In the genomic region with DNA sequence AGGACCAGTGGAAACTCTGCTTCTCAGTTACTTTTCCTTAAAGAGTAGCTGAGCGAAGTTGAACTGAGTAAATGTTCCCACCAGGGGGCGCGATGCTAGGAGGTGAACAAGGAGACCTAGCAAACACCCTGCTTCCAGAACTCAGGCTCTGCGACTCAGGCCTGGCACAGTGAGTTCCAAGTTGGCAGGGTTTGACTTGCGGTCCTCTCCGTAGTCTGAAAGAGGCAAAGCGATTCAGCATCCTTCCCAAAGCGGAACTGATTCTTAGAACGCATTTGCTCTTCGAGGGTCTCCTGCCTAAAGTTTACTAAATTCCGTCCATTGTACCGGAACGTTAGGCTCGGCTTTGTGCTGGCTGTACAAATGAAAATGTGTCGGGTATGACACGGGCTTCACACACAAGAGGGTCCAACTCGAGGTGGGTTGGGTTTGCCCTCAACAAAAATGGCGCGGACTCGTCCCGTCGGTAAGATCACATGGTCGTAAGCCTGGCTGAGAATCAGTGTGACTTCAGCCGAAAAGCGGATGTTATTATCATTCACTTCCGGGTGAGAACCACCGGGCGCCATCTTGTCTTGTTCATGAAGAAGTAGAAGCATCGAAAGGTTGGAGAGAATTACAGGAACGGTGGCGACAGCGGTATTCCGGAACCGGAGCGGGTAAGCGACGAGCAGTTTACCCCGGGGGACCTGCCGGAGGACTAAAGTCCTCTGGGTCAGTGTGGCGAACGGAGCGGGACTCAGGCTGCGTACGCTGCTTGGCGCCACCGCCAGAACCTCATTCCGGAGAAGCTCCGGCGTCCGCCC, we compare ENCODE assay signal across 8 mouse cellular contexts. TPM values are rescaled to one million over a fixed set of nuclear protein-coding genes. Genes with fewer than 3 reads are reported as not detected.
DNase-seq lines count a peak whose midpoint lies in the region; ATAC-seq lines count a peak whose summit lies in the region.

A gene (plus strand): TSS at position 103 of the 806 bp plus-strand sequence.

- H3K36me3 ChIP-seq in hindbrain, embryonic 11.5 days (ENCODE audit: control insufficient read depth, insufficient read depth, low read length) = no peaks in the 10 kb centered on the region

- under 1% methylated on average over 50 of the region's 50 CpGs for WGBS in hindbrain, embryonic 11.5 days

- DNase-seq in Muller cell, postnatal 12 days (ENCODE audit: inconsistent ontology term) = peak; percentile 95
- DNase-seq in cerebellum, adult 9-11 months = peak; percentile 95
- DNase-seq in frontal cortex, adult 2 months (ENCODE audit: extremely low spot score in 1 of 2, low spot score in 1 of 2) = peak; percentile 95 to 98
- DNase-seq in hindbrain, embryonic 11.5 days (ENCODE audit: low spot score) = peak; percentile 97
- DNase-seq in layer of hippocampus, postnatal 10 days (ENCODE audit: low spot score in 2 of 2) = peak; percentile 95
- peak; percentile 96 for DNase-seq in lung, postnatal 10 days
- DNase-seq in ovary, postnatal 36 days (ENCODE audit: low spot score) = peak; percentile 85
- DNase-seq in thymus, postnatal 25 days = peak; percentile 90

- peak within 1 kb of the TSS; percentile 82 for H3K4me3 ChIP-seq in hindbrain, embryonic 11.5 days (ENCODE audit: low read depth, low read length)

- H3K9ac ChIP-seq in hindbrain, embryonic 11.5 days (ENCODE audit: low read depth, low read length) = peak within 1 kb of the TSS; percentile 94

- H3K27ac ChIP-seq in hindbrain, embryonic 11.5 days (ENCODE audit: low read depth, low read length) = peak within 1 kb of the TSS; percentile 95

- H3K9me3 ChIP-seq in hindbrain, embryonic 11.5 days (ENCODE audit: control insufficient read depth, low read length) = no peaks in the 10 kb centered on the region

- H3K27me3 ChIP-seq in hindbrain, embryonic 11.5 days (ENCODE audit: control insufficient read depth, insufficient read depth, low read length) = no peaks in the 10 kb centered on the region

- H3K4me1 ChIP-seq in hindbrain, embryonic 11.5 days (replicated peaks; ENCODE audit: control insufficient read depth, insufficient read depth, low read length) = 0 out of 2 replicates have a peak, but pooled peaks cover 5% of the 10 kb centered on the region

- peak; percentile 98 for ATAC-seq in hindbrain, embryonic 11.5 days (ENCODE audit: low FRiP score)

- peak within 1 kb of the TSS; percentile 46 for H3K4me2 ChIP-seq in hindbrain, embryonic 11.5 days (replicated peaks; ENCODE audit: low read depth, low read length)

RNA-seq across cellular contexts. Expression of the gene that starts here (rescaled TPM):
- 298 and 323 TPM in 2 replicates for polyA plus RNA-seq in frontal cortex, adult 2 months (2012; rRNA removed)
- polyA plus RNA-seq in hindbrain, embryonic 11.5 days (2014; fragmentation: Nextera tagmentation; extraction: Ambion mirVana) = 177 and 209 TPM in 2 replicates
- total RNA-seq in layer of hippocampus, postnatal 10 days (2021) = 100 to 1,000 TPM; 166 to 181 TPM

Comparison
In these comparisons a context has a peak if more than half of its experiments do, and no peak if none do; other contexts are left out.
1. Peak in every context shown above with its lines: DNase-seq, ATAC-seq, H3K4me3 ChIP-seq and H3K27ac ChIP-seq.